Mouse (Mus musculus): ENCODE results near the gene Prkcz.
"Not testable (repeated sequence)": the region's sequence is repeated elsewhere in the genome, so short reads cannot be mapped to it uniquely, and the experiment has no call there.

Prkcz gene

GRCm38 (mm10) chr4:155332253-155332652 is 28.9 kb downstream of the Prkcz start:
- H3K27me3 ChIP-seq (ENCODE audit: insufficient read depth, low read length) = no peaks in the 10 kb centered on the region
- H3K36me3 ChIP-seq (ENCODE audit: insufficient read depth, low read length) = no peaks in the 10 kb centered on the region
- H3K4me3 ChIP-seq (replicated peaks; ENCODE audit: low read length) = no peak overlapping the region
- H3K9me3 ChIP-seq (ENCODE audit: low read length) = no peaks in the 10 kb centered on the region
- H3K4me1 ChIP-seq (replicated peaks; ENCODE audit: low read depth, low read length) = peaks cover 13% of the 10 kb centered on the region
- TF ChIP-seq NANOG (IDR thresholded peaks at IDR 0.05; ENCODE audit: borderline replicate concordance, low read length) (no peak), CTCF (conservative IDR thresholded peaks at IDR 0.05; ENCODE audit: low read length) (no peak), POU5F1 (IDR thresholded peaks at IDR 0.05; ENCODE audit: borderline replicate concordance, low read length) (no peak)

- H3K9me3 ChIP-seq (ENCODE audit: low read length); H3K4me3 ChIP-seq (replicated peaks; ENCODE audit: low read length); H3K27me3 ChIP-seq (ENCODE audit: insufficient read depth, low read length); H3K36me3 ChIP-seq (ENCODE audit: insufficient read depth, low read length): not testable (repeated sequence)
- peaks cover 32% of the 10 kb centered on the region for H3K4me1 ChIP-seq (replicated peaks; ENCODE audit: low read depth, low read length)
Observed at GRCm38 (mm10) chr4:155328385-155328784, 32.8 kb downstream of the Prkcz start.

- Histone ChIP-seq H3K27me3 (ENCODE audit: insufficient read depth, low read length) (peaks cover 3% of the 10 kb centered on the region; the same call in 1 of the 2 replicates), H3K9me3 (ENCODE audit: low read length) (no peaks in the 10 kb centered on the region), H3K4me1 (replicated peaks; ENCODE audit: low read depth, low read length) (peaks cover 36% of the 10 kb centered on the region), H3K36me3 (ENCODE audit: insufficient read depth, low read length) (0 out of 2 replicates have a peak, but pooled peaks cover 5% of the 10 kb centered on the region), H3K4me3 (replicated peaks; ENCODE audit: low read length) (no peak overlapping the region)
- no peak for TF ChIP-seq POU5F1 (IDR thresholded peaks at IDR 0.05; ENCODE audit: borderline replicate concordance, low read length)
- TF ChIP-seq NANOG (IDR thresholded peaks at IDR 0.05; ENCODE audit: borderline replicate concordance, low read length) = no peak
- TF ChIP-seq CTCF (conservative IDR thresholded peaks at IDR 0.05; ENCODE audit: low read length) = no peak
Observed at GRCm38 (mm10) chr4:155325773-155326172, 35.4 kb downstream of the Prkcz start.

GRCm38 (mm10) chr4:155324511-155324910 is 36.6 kb downstream of the Prkcz start:
- Histone ChIP-seq H3K36me3 (ENCODE audit: insufficient read depth, low read length) (0 out of 2 replicates have a peak, but pooled peaks cover 5% of the 10 kb centered on the region), H3K27me3 (ENCODE audit: insufficient read depth, low read length) (peaks cover 3% of the 10 kb centered on the region; the same call in 1 of the 2 replicates), H3K4me1 (replicated peaks; ENCODE audit: low read depth, low read length) (peaks cover 38% of the 10 kb centered on the region), H3K4me3 (replicated peaks; ENCODE audit: low read length) (no peak overlapping the region), H3K9me3 (ENCODE audit: low read length) (no peaks in the 10 kb centered on the region)
- no peak for TF ChIP-seq CTCF (conservative IDR thresholded peaks at IDR 0.05; ENCODE audit: low read length)
- TF ChIP-seq POU5F1 (IDR thresholded peaks at IDR 0.05; ENCODE audit: borderline replicate concordance, low read length) = no peak
- no peak for TF ChIP-seq NANOG (IDR thresholded peaks at IDR 0.05; ENCODE audit: borderline replicate concordance, low read length)

- no peak overlapping the region for H3K4me3 ChIP-seq (replicated peaks; ENCODE audit: low read length)
- no peaks in the 10 kb centered on the region for H3K9me3 ChIP-seq (ENCODE audit: low read length)
- H3K36me3 ChIP-seq (ENCODE audit: insufficient read depth, low read length) = 0 out of 2 replicates have a peak, but pooled peaks cover 5% of the 10 kb centered on the region
- no peak for TF ChIP-seq NANOG (IDR thresholded peaks at IDR 0.05; ENCODE audit: borderline replicate concordance, low read length)
- no peak for TF ChIP-seq CTCF (conservative IDR thresholded peaks at IDR 0.05; ENCODE audit: low read length)
- no peak for TF ChIP-seq POU5F1 (IDR thresholded peaks at IDR 0.05; ENCODE audit: borderline replicate concordance, low read length)
- H3K27me3 ChIP-seq (ENCODE audit: insufficient read depth, low read length) = peaks cover 3% of the 10 kb centered on the region; the same call in 1 of the 2 replicates
- peaks cover 44% of the 10 kb centered on the region for H3K4me1 ChIP-seq (replicated peaks; ENCODE audit: low read depth, low read length)
Observed at GRCm38 (mm10) chr4:155323081-155323795, 37.9 kb downstream of the Prkcz start.

- TF ChIP-seq CTCF (conservative IDR thresholded peaks at IDR 0.05; ENCODE audit: low read length) (peak; percentile 84), POU5F1 (IDR thresholded peaks at IDR 0.05; ENCODE audit: borderline replicate concordance, low read length) (peak; percentile 65; the same call in 1 of the 2 replicates), NANOG (IDR thresholded peaks at IDR 0.05; ENCODE audit: borderline replicate concordance, low read length) (no peak)
Observed at GRCm38 (mm10) chr4:155320281-155321244, 40.6 kb downstream of the Prkcz start.

GRCm38 (mm10) chr4:155318266-155318665 is 42.9 kb downstream of the Prkcz start:
- H3K4me3 ChIP-seq (replicated peaks; ENCODE audit: low read length) = no peak overlapping the region
- TF ChIP-seq NANOG (IDR thresholded peaks at IDR 0.05; ENCODE audit: borderline replicate concordance, low read length) (no peak), POU5F1 (IDR thresholded peaks at IDR 0.05; ENCODE audit: borderline replicate concordance, low read length) (no peak), CTCF (conservative IDR thresholded peaks at IDR 0.05; ENCODE audit: low read length) (no peak)
- H3K4me1 ChIP-seq (replicated peaks; ENCODE audit: low read depth, low read length) = peaks cover 33% of the 10 kb centered on the region
- no peaks in the 10 kb centered on the region for H3K36me3 ChIP-seq (ENCODE audit: insufficient read depth, low read length)
- H3K9me3 ChIP-seq (ENCODE audit: low read length) = no peaks in the 10 kb centered on the region
- peaks cover 3% of the 10 kb centered on the region; the same call in 1 of the 2 replicates for H3K27me3 ChIP-seq (ENCODE audit: insufficient read depth, low read length)

More at GRCm38 (mm10) chr4:155320281-155321244, 40.6 kb downstream of the Prkcz start:
- no peaks in the 10 kb centered on the region for H3K9me3 ChIP-seq (ENCODE audit: low read length)
- no peak overlapping the region for H3K4me3 ChIP-seq (replicated peaks; ENCODE audit: low read length)
- H3K36me3 ChIP-seq (ENCODE audit: insufficient read depth, low read length) = 0 out of 2 replicates have a peak, but pooled peaks cover 5% of the 10 kb centered on the region
- peaks cover 3% of the 10 kb centered on the region; the same call in 1 of the 2 replicates for H3K27me3 ChIP-seq (ENCODE audit: insufficient read depth, low read length)
- peaks cover 44% of the 10 kb centered on the region for H3K4me1 ChIP-seq (replicated peaks; ENCODE audit: low read depth, low read length)

- Histone ChIP-seq H3K4me3 (replicated peaks; ENCODE audit: low read length) (no peak overlapping the region), H3K36me3 (ENCODE audit: insufficient read depth, low read length) (no peaks in the 10 kb centered on the region), H3K9me3 (ENCODE audit: low read length) (no peaks in the 10 kb centered on the region), H3K27me3 (ENCODE audit: insufficient read depth, low read length) (no peaks in the 10 kb centered on the region), H3K4me1 (replicated peaks; ENCODE audit: low read depth, low read length) (peaks cover 18% of the 10 kb centered on the region)
- TF ChIP-seq POU5F1 (IDR thresholded peaks at IDR 0.05; ENCODE audit: borderline replicate concordance, low read length) (no peak), CTCF (conservative IDR thresholded peaks at IDR 0.05; ENCODE audit: low read length) (no peak), NANOG (IDR thresholded peaks at IDR 0.05; ENCODE audit: borderline replicate concordance, low read length) (no peak)
Observed at GRCm38 (mm10) chr4:155315031-155315430, 46.1 kb downstream of the Prkcz start.

Measured in E14TG2a.4 (cell line).